Mouse (Mus musculus) kidney, embryonic 16.5 days (tissue): ENCODE results near the gene A430033K04Rik. TPM values are rescaled to one million over a fixed set of nuclear protein-coding genes. Genes with fewer than 3 reads are reported as not detected.

Experiments
- ATAC-seq: fragments of 200-750 bp; cut with Nextera tagmentation; 2 replicates; pipeline ENCODE4 v1.8.0; 2017; ENCODE audit warnings: moderate TSS enrichment; ENCODE audit not compliant: low FRiP score, low TSS enrichment
- H3K27ac ChIP-seq: fragments of 300-500 bp; sonication (generic); 2 replicates; pipeline ENCODE4 v1.5.1; 2014; ENCODE audit warnings: low read length
- H3K27me3 ChIP-seq: fragments of 300-500 bp; sonication (generic); 2 replicates; pipeline ENCODE4 v1.6.1; 2014; ENCODE audit warnings: low read length, control low read depth, mixed read lengths; ENCODE audit not compliant: insufficient read depth
- H3K36me3 ChIP-seq: fragments of 300-500 bp; sonication (generic); 2 replicates; pipeline ENCODE4 v1.6.1; 2014; ENCODE audit warnings: low read length, control low read depth, mixed read lengths; ENCODE audit not compliant: insufficient read depth
- H3K4me1 ChIP-seq: fragments of 300-500 bp; sonication (generic); 2 replicates; pipeline ENCODE4 v1.6.1; 2014; ENCODE audit warnings: low read length, control low read depth, mixed read lengths; ENCODE audit not compliant: insufficient read depth
- H3K4me2 ChIP-seq: fragments of 300-500 bp; sonication (generic); replicated peaks from 2 replicates; pipeline ENCODE4 v1.6.1; 2014; ENCODE audit warnings: low read depth, low read length
- H3K4me3 ChIP-seq: fragments of 300-500 bp; sonication (generic); 2 replicates; pipeline ENCODE4 v1.5.1; 2014; ENCODE audit warnings: mild to moderate bottlenecking, low read length
- H3K9ac ChIP-seq: fragments of 300-500 bp; sonication (generic); replicated peaks from 2 replicates; pipeline ENCODE4 v1.6.1; 2014; ENCODE audit warnings: low read length
- H3K9me3 ChIP-seq: fragments of 300-500 bp; sonication (generic); 2 replicates; pipeline ENCODE4 v1.6.1; 2016; ENCODE audit warnings: low read length, control low read depth
- WGBS: fragments of 180-500 bp; shearing (Covaris S2); extraction: QIAGEN DNeasy Blood & Tissue Kit; methylation state at CpG from one replicate; pipeline ENCODE4 v1.1.7; 2014; 5-methylcytosine and 5-hydroxymethylcytosine counted together
- polyA plus RNA-seq: library from polyadenylated mRNA; unstranded; fragments of >200 nt; fragmentation: Nextera tagmentation; extraction: Ambion mirVana; gene quantifications from 2 replicates; pipeline ENCODE4 v1.2.1, GENCODE M21; 2015

Gene A430033K04Rik
- polyA plus RNA-seq, 1 experiment from 2014 or later: 14.8 TPM

- no peak overlapping the region for H3K9ac ChIP-seq
- no peak overlapping the region for H3K4me2 ChIP-seq
- no peak for ATAC-seq
- H3K4me3 ChIP-seq: no peak overlapping the region
- H3K27me3 ChIP-seq: no peaks in the 10 kb centered on the region
- H3K27ac ChIP-seq: no peak overlapping the region
- no peaks in the 10 kb centered on the region for H3K9me3 ChIP-seq
- peaks cover 18% of the 10 kb centered on the region for H3K36me3 ChIP-seq
- H3K4me1 ChIP-seq: no peaks in the 10 kb centered on the region
- 92% methylated on average over 1 of the region's 1 CpGs for WGBS
Measured at GRCm38 (mm10) chr5:138652911-138653310, 30.3 kb downstream of the A430033K04Rik start.

GRCm38 (mm10) chr5:138656477-138657156 lies 34.0 kb downstream of the A430033K04Rik start:
- 20% methylated on average over 2 of the region's 2 CpGs for WGBS
- Histone ChIP-seq H3K4me2 (no peak overlapping the region), H3K4me3 (no peak overlapping the region), H3K9ac (no peak overlapping the region), H3K4me1 (no peaks in the 10 kb centered on the region), H3K27me3 (no peaks in the 10 kb centered on the region), H3K27ac (no peak overlapping the region), H3K36me3 (no peaks in the 10 kb centered on the region), H3K9me3 (no peaks in the 10 kb centered on the region)
- peak; percentile 88 for ATAC-seq

GRCm38 (mm10) chr5:138657407-138657806 lies 34.7 kb downstream of the A430033K04Rik start:
- 99% methylated on average over 3 of the region's 3 CpGs for WGBS
- Histone ChIP-seq H3K4me3 (no peak overlapping the region), H3K9ac (no peak overlapping the region), H3K4me2 (no peak overlapping the region), H3K36me3 (no peaks in the 10 kb centered on the region), H3K9me3 (no peaks in the 10 kb centered on the region), H3K27me3 (no peaks in the 10 kb centered on the region), H3K4me1 (no peaks in the 10 kb centered on the region), H3K27ac (no peak overlapping the region)
- no peak for ATAC-seq

GRCm38 (mm10) chr5:138657854-138658253 lies 35.2 kb downstream of the A430033K04Rik start:
- Histone ChIP-seq H3K27me3 (no peaks in the 10 kb centered on the region), H3K4me2 (no peak overlapping the region), H3K4me1 (no peaks in the 10 kb centered on the region), H3K4me3 (no peak overlapping the region), H3K9me3 (no peaks in the 10 kb centered on the region), H3K27ac (no peak overlapping the region), H3K36me3 (no peaks in the 10 kb centered on the region), H3K9ac (no peak overlapping the region)
- ATAC-seq: 0 out of 2 replicates have a peak, but pooled peaks have one; percentile 65
- WGBS: 25% methylated on average over 6 of the region's 6 CpGs

- Histone ChIP-seq H3K27me3 (no peaks in the 10 kb centered on the region), H3K36me3 (no peaks in the 10 kb centered on the region), H3K9me3 (no peaks in the 10 kb centered on the region), H3K27ac (no peak overlapping the region), H3K9ac (no peak overlapping the region), H3K4me3 (no peak overlapping the region), H3K4me2 (no peak overlapping the region), H3K4me1 (no peaks in the 10 kb centered on the region)
- 14% methylated on average over 5 of the region's 5 CpGs for WGBS
- ATAC-seq: peak; percentile 23; the same call in 1 of the 2 replicates
Measured at GRCm38 (mm10) chr5:138658922-138659321, 36.3 kb downstream of the A430033K04Rik start.

- H3K4me1 ChIP-seq: no peaks in the 10 kb centered on the region
- H3K9ac ChIP-seq: no peak overlapping the region
- WGBS: 40% methylated on average over 8 of the region's 8 CpGs
- no peak overlapping the region for H3K4me2 ChIP-seq
- H3K27me3 ChIP-seq: no peaks in the 10 kb centered on the region
- no peak overlapping the region for H3K27ac ChIP-seq
- ATAC-seq: no peak
- H3K4me3 ChIP-seq: no peak overlapping the region
- no peaks in the 10 kb centered on the region for H3K36me3 ChIP-seq
- H3K9me3 ChIP-seq: no peaks in the 10 kb centered on the region
Measured at GRCm38 (mm10) chr5:138683023-138683766, 60.5 kb downstream of the A430033K04Rik start.

GRCm38 (mm10) chr5:138683821-138684220 lies 61.2 kb downstream of the A430033K04Rik start:
- ATAC-seq: no peak
- Histone ChIP-seq H3K27ac (no peak overlapping the region), H3K9ac (no peak overlapping the region), H3K4me3 (no peak overlapping the region), H3K36me3 (no peaks in the 10 kb centered on the region), H3K27me3 (no peaks in the 10 kb centered on the region), H3K9me3 (no peaks in the 10 kb centered on the region), H3K4me2 (no peak overlapping the region), H3K4me1 (no peaks in the 10 kb centered on the region)
- WGBS: 96% methylated on average over 7 of the region's 7 CpGs

- Histone ChIP-seq H3K27me3 (no peaks in the 10 kb centered on the region), H3K4me1 (no peaks in the 10 kb centered on the region), H3K4me3 (no peak overlapping the region), H3K9me3 (no peaks in the 10 kb centered on the region), H3K4me2 (no peak overlapping the region), H3K9ac (no peak overlapping the region), H3K36me3 (no peaks in the 10 kb centered on the region), H3K27ac (no peak overlapping the region)
- ATAC-seq: no peak
- WGBS: 48% methylated on average over 5 of the region's 5 CpGs
Measured at GRCm38 (mm10) chr5:138687453-138687852, 64.8 kb downstream of the A430033K04Rik start.

GRCm38 (mm10) chr5:138689254-138689653 lies 66.6 kb downstream of the A430033K04Rik start:
- Histone ChIP-seq H3K4me1 (no peaks in the 10 kb centered on the region), H3K9ac (no peak overlapping the region), H3K4me3 (no peak overlapping the region), H3K36me3 (no peaks in the 10 kb centered on the region), H3K4me2 (no peak overlapping the region), H3K27ac (no peak overlapping the region), H3K27me3 (no peaks in the 10 kb centered on the region), H3K9me3 (no peaks in the 10 kb centered on the region)
- no peak for ATAC-seq
- 68% methylated on average over 5 of the region's 5 CpGs for WGBS

- no peak overlapping the region for H3K9ac ChIP-seq
- no peak overlapping the region for H3K27ac ChIP-seq
- no peak overlapping the region for H3K4me2 ChIP-seq
- no peaks in the 10 kb centered on the region for H3K36me3 ChIP-seq
- no peaks in the 10 kb centered on the region for H3K9me3 ChIP-seq
- H3K4me3 ChIP-seq: no peak overlapping the region
- no peaks in the 10 kb centered on the region for H3K4me1 ChIP-seq
- H3K27me3 ChIP-seq: no peaks in the 10 kb centered on the region
- no peak for ATAC-seq
Measured at GRCm38 (mm10) chr5:138692936-138693570, 70.4 kb downstream of the A430033K04Rik start.
